Mouse (Mus musculus) limb, embryonic 12.5 days (tissue): ENCODE data around the gene Gbp9. TPM values are rescaled to one million over a fixed set of nuclear protein-coding genes. Genes with fewer than 3 reads are reported as not detected.
"Not testable (repeated sequence)": the region's sequence is repeated elsewhere in the genome, so short reads cannot be mapped to it uniquely, and the experiment has no call there.

ENCODE experiments used
- ATAC-seq: fragments of 200-750 bp; cut with Nextera tagmentation; 2 replicates; pipeline ENCODE4 v1.8.0; 2017; ENCODE audit warnings: low read depth, moderate TSS enrichment; ENCODE audit not compliant: insufficient number of reproducible peaks, insufficient read depth, low FRiP score, low TSS enrichment
- H3K27ac ChIP-seq: fragments of 300-500 bp; sonication (generic); 2 replicates; pipeline ENCODE4 v1.5.1; 2016; ENCODE audit warnings: mild to moderate bottlenecking, moderate library complexity
- H3K27me3 ChIP-seq: fragments of 300-500 bp; sonication (generic); 2 replicates; pipeline ENCODE4 v1.6.1; 2016; ENCODE audit warnings: mild to moderate bottlenecking, moderate library complexity
- H3K36me3 ChIP-seq: fragments of 300-500 bp; sonication (generic); 2 replicates; pipeline ENCODE4 v1.6.1; 2016; ENCODE audit warnings: mild to moderate bottlenecking, moderate library complexity
- H3K4me1 ChIP-seq: fragments of 300-500 bp; sonication (generic); replicated peaks from 2 replicates; pipeline ENCODE4 v1.6.1; 2016
- H3K4me2 ChIP-seq: fragments of 300-500 bp; sonication (generic); 2 replicates; pipeline ENCODE4 v1.6.1; 2016; ENCODE audit warnings: mild to moderate bottlenecking, moderate library complexity
- H3K4me3 ChIP-seq: fragments of 300-500 bp; sonication (generic); replicated peaks from 2 replicates; pipeline ENCODE4 v1.5.1; 2016; ENCODE audit warnings: mild to moderate bottlenecking
- H3K9ac ChIP-seq: fragments of 300-500 bp; sonication (generic); replicated peaks from 2 replicates; pipeline ENCODE4 v1.6.1; 2016; ENCODE audit warnings: mild to moderate bottlenecking, moderate library complexity
- H3K9me3 ChIP-seq: fragments of 300-500 bp; sonication (generic); 2 replicates; pipeline ENCODE4 v1.6.1; 2016; ENCODE audit warnings: mild to moderate bottlenecking, moderate library complexity
- WGBS: fragments of 180-500 bp; shearing (Covaris S2); methylation state at CpG from one replicate; pipeline ENCODE4 v1.1.7; 2016; 5-methylcytosine and 5-hydroxymethylcytosine counted together
- polyA plus RNA-seq: library from polyadenylated mRNA; unstranded; fragments of >200 nt; fragmentation: Nextera tagmentation; extraction: Ambion mirVana; gene quantifications from 2 replicates; pipeline ENCODE4 v1.2.1, GENCODE M21; 2016

The Gbp9 gene
- polyA plus RNA-seq, 1 experiment from 2014 or later, result 1.7 TPM

DNA sequence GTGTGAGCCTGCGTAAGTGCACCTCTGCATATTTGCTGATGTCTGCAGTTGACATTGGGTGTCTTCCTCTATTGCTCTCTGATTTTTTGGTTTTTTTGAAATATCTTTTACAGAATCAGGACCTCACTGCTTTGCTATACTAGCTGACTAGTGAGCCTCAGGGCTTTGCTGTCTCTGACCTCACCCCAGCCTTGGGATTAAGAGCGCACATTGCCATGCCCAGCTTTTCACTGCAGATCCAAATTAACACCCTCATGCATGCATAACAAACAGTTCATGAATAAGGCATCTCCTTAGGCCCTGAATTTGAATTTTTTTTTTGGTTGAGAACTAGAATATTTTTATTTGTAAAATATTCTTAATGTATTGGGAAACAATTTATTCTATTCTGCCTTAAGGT is 84.1 kb downstream of the Gbp9 start:
- H3K4me3 ChIP-seq, result no peak overlapping the region
- H3K36me3 ChIP-seq, result no peaks in the 10 kb centered on the region
- H3K9me3 ChIP-seq, result no peaks in the 10 kb centered on the region
- 92% methylated on average over 2 of the region's 2 CpGs for WGBS
- no peaks in the 10 kb centered on the region for H3K27me3 ChIP-seq
- no peak for ATAC-seq
- H3K4me1 ChIP-seq, result no peaks in the 10 kb centered on the region
- H3K9ac ChIP-seq, result no peak overlapping the region
- H3K27ac ChIP-seq, result no peak overlapping the region
- H3K4me2 ChIP-seq, result no peak overlapping the region

DNA sequence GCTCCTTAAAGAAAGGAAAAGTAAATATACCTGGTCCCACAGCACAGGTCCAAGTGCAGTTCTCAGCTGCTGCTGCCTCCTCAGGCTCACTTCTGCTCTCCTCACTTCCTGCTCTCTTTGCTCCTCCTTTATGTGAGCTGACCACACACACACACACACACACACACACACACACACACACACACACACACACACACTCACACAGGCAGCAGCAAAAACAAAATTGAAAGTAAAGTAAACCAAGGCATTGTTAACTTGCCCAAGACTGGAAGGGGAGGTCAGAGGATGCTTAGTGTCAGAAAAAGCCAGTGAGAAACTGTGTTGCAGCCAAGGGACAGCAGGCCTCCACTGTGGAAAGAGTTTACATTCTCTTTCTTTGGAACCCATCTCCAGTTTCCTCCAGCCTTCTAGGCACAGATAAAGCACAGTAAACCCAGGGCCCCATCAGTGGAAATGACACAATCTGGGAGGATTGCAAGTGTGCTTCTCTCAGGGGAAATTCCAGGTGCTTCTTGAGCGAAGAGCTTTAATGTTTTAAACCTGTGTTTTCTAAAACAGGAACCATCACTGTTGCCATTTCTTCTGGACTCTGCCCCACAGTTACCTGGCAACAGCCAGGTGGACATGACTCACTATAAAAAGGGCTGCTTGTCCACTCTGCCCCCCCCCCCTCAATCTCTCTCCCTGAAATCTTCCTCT is 85.7 kb downstream of the Gbp9 start:
- not testable (repeated sequence) for H3K27ac ChIP-seq, H3K4me3 ChIP-seq, H3K27me3 ChIP-seq, ATAC-seq, H3K36me3 ChIP-seq, H3K4me2 ChIP-seq, H3K9me3 ChIP-seq, H3K9ac ChIP-seq, H3K4me1 ChIP-seq
- WGBS, result 84% methylated on average over 1 of the region's 1 CpGs

DNA sequence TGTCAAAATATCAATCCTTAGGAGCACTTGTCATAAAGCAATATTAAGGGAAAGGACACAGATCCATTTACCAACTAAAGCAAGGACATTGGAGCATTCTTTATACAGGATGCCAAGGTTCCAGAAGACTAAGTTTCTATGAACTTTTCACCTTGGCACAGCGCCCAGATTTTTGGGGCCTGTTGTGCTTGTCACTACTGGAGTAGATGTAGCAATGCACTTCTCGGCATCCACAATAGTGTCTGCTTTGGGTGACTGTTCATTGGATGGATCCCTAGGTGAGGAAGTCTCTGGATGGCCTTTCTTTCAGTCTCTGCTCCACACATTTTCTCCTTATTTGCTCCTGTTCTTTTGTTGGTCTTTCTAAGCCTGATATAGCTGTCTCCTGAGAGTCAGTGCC is 107.0 kb downstream of the Gbp9 start:
- H3K4me3 ChIP-seq, result no peak overlapping the region
- WGBS, result 84% methylated on average over 2 of the region's 2 CpGs

More for the DNA sequence above, 107.0 kb downstream of the Gbp9 start:
- no peak overlapping the region for H3K4me2 ChIP-seq
- H3K36me3 ChIP-seq, result no peaks in the 10 kb centered on the region
- 0 out of 2 replicates have a peak, but pooled peaks cover 4% of the 10 kb centered on the region for H3K9me3 ChIP-seq
- ATAC-seq, result no peak
- H3K27me3 ChIP-seq, result no peaks in the 10 kb centered on the region
- H3K9ac ChIP-seq, result no peak overlapping the region
- H3K27ac ChIP-seq, result no peak overlapping the region
- no peaks in the 10 kb centered on the region for H3K4me1 ChIP-seq

Other genes starting within 250 kb of the Gbp9 start
- gene Abcg3, start 156.8 kb downstream of the Gbp9 start, polyA plus RNA-seq, result 0.20 and 0.36 TPM in 2 replicates
- gene Gbp8, start within 50 bp of the Gbp9 start, polyA plus RNA-seq, result not detected in 2 replicates
- gene Gbp4, start within 50 bp of the Gbp9 start, polyA plus RNA-seq, result 0.21 and 0.49 TPM in 2 replicates
- not detected in 2 replicates for gene Gbp10, start 100.0 kb upstream of the Gbp9 start, polyA plus RNA-seq
- gene Gm43302, start 154.2 kb upstream of the Gbp9 start, polyA plus RNA-seq, result 0.05 TPM in 1 of 2 replicates, not detected in the other
- 0.24 and 0.40 TPM in 2 replicates for gene Gbp6, start 154.2 kb upstream of the Gbp9 start, polyA plus RNA-seq